Mouse (Mus musculus): ENCODE data around the gene Rad51. TPM values are rescaled to one million over a fixed set of nuclear protein-coding genes. Genes with fewer than 3 reads are reported as not detected.

The Rad51 gene
- polyA plus RNA-seq, 1 experiment from 2014 or later, result 10.3 TPM

GRCm38 (mm10) chr2:119190969-119191368, 78.4 kb downstream of the Rad51 start:
- TF ChIP-seq CTCF (IDR thresholded peaks at IDR 0.05; ENCODE audit: low read depth), result no peak
- H3K9me3 ChIP-seq (ENCODE audit: control insufficient read depth), result no peaks in the 10 kb centered on the region
- H3K9ac ChIP-seq (ENCODE audit: low read depth, low read length), result no peak overlapping the region
- no peaks in the 10 kb centered on the region for H3K27me3 ChIP-seq (replicated peaks; ENCODE audit: control insufficient read depth, insufficient read depth, low read length)
- 54% methylated on average over 5 of the region's 5 CpGs for WGBS
- H3K4me2 ChIP-seq (replicated peaks; ENCODE audit: low read depth), result no peak overlapping the region
- no peak overlapping the region for H3K27ac ChIP-seq (ENCODE audit: low read depth, low read length)
- no peak for ATAC-seq
- H3K4me1 ChIP-seq (replicated peaks; ENCODE audit: control insufficient read depth, insufficient read depth, low read length), result no peaks in the 10 kb centered on the region
- no peaks in the 10 kb centered on the region for H3K36me3 ChIP-seq (ENCODE audit: control insufficient read depth, insufficient read depth)
- no peak overlapping the region for H3K4me3 ChIP-seq (ENCODE audit: low read depth, low read length)

- no peak overlapping the region for H3K4me3 ChIP-seq (ENCODE audit: low read depth, low read length)
- no peak for TF ChIP-seq CTCF (IDR thresholded peaks at IDR 0.05; ENCODE audit: low read depth)
- no peaks in the 10 kb centered on the region for H3K9me3 ChIP-seq (ENCODE audit: control insufficient read depth)
- H3K27me3 ChIP-seq (replicated peaks; ENCODE audit: control insufficient read depth, insufficient read depth, low read length), result no peaks in the 10 kb centered on the region
- no peak overlapping the region for H3K27ac ChIP-seq (ENCODE audit: low read depth, low read length)
- WGBS, result 84% methylated on average over 5 of the region's 5 CpGs
- H3K4me1 ChIP-seq (replicated peaks; ENCODE audit: control insufficient read depth, insufficient read depth, low read length), result no peaks in the 10 kb centered on the region
- H3K9ac ChIP-seq (ENCODE audit: low read depth, low read length), result no peak overlapping the region
- no peak for ATAC-seq
- no peak overlapping the region for H3K4me2 ChIP-seq (replicated peaks; ENCODE audit: low read depth)
- H3K36me3 ChIP-seq (ENCODE audit: control insufficient read depth, insufficient read depth), result no peaks in the 10 kb centered on the region
Observed at GRCm38 (mm10) chr2:119194140-119194539, 81.5 kb downstream of the Rad51 start.

GRCm38 (mm10) chr2:119196316-119197108, 83.9 kb downstream of the Rad51 start:
- Histone ChIP-seq H3K27ac (ENCODE audit: low read depth, low read length) (no peak overlapping the region), H3K9ac (ENCODE audit: low read depth, low read length) (no peak overlapping the region), H3K4me3 (ENCODE audit: low read depth, low read length) (no peak overlapping the region), H3K36me3 (ENCODE audit: control insufficient read depth, insufficient read depth) (no peaks in the 10 kb centered on the region), H3K4me1 (replicated peaks; ENCODE audit: control insufficient read depth, insufficient read depth, low read length) (no peaks in the 10 kb centered on the region), H3K4me2 (replicated peaks; ENCODE audit: low read depth) (no peak overlapping the region), H3K9me3 (ENCODE audit: control insufficient read depth) (no peaks in the 10 kb centered on the region), H3K27me3 (replicated peaks; ENCODE audit: control insufficient read depth, insufficient read depth, low read length) (no peaks in the 10 kb centered on the region)
- no peak for TF ChIP-seq CTCF (IDR thresholded peaks at IDR 0.05; ENCODE audit: low read depth)
- WGBS, result 59% methylated on average over 4 of the region's 4 CpGs
- ATAC-seq, result no peak

Other genes starting within 250 kb of the Rad51 start
- gene Bahd1, start 212.4 kb upstream of the Rad51 start, polyA plus RNA-seq (2015; fragmentation: Nextera tagmentation; extraction: Ambion mirVana), result 6.1 and 8.9 TPM in 2 replicates
- 6.7 and 7.4 TPM in 2 replicates for gene Chst14, start 186.3 kb upstream of the Rad51 start, polyA plus RNA-seq (2015; fragmentation: Nextera tagmentation; extraction: Ambion mirVana)
- gene Ccdc32, start 83.4 kb upstream of the Rad51 start, polyA plus RNA-seq (2015; fragmentation: Nextera tagmentation; extraction: Ambion mirVana), result 55.9 and 59.5 TPM in 2 replicates
- 1.2 and 1.5 TPM in 2 replicates for gene Rpusd2, start 78.0 kb upstream of the Rad51 start, polyA plus RNA-seq (2015; fragmentation: Nextera tagmentation; extraction: Ambion mirVana)
- gene Knl1, start 65.7 kb upstream of the Rad51 start, polyA plus RNA-seq (2015; fragmentation: Nextera tagmentation; extraction: Ambion mirVana), result 12.0 and 15.2 TPM in 2 replicates
- gene Rmdn3, start 44.2 kb downstream of the Rad51 start, polyA plus RNA-seq (2015; fragmentation: Nextera tagmentation; extraction: Ambion mirVana), result 177 and 185 TPM in 2 replicates
- 124 and 136 TPM in 2 replicates for gene Gchfr, start 55.0 kb downstream of the Rad51 start, polyA plus RNA-seq (2015; fragmentation: Nextera tagmentation; extraction: Ambion mirVana)
- 0.08 and 0.18 TPM in 2 replicates for gene Gm14137, start 61.7 kb downstream of the Rad51 start, polyA plus RNA-seq (2015; fragmentation: Nextera tagmentation; extraction: Ambion mirVana)
- 36.3 and 38.7 TPM in 2 replicates for gene Zfyve19, start 95.8 kb downstream of the Rad51 start, polyA plus RNA-seq (2015; fragmentation: Nextera tagmentation; extraction: Ambion mirVana)
- gene Dnajc17, start 96.0 kb downstream of the Rad51 start, polyA plus RNA-seq (2015; fragmentation: Nextera tagmentation; extraction: Ambion mirVana), result 8.8 and 9.4 TPM in 2 replicates
- gene Ppp1r14d, start 117.1 kb downstream of the Rad51 start, polyA plus RNA-seq (2015; fragmentation: Nextera tagmentation; extraction: Ambion mirVana), result 78.7 and 84.7 TPM in 2 replicates
- gene Spint1, start 124.6 kb downstream of the Rad51 start, polyA plus RNA-seq (2015; fragmentation: Nextera tagmentation; extraction: Ambion mirVana), result 145 and 148 TPM in 2 replicates
- gene Rhov, start 158.5 kb downstream of the Rad51 start, polyA plus RNA-seq (2015; fragmentation: Nextera tagmentation; extraction: Ambion mirVana), result 1.3 TPM in 2 replicates
- gene Vps18, start 175.9 kb downstream of the Rad51 start, polyA plus RNA-seq (2015; fragmentation: Nextera tagmentation; extraction: Ambion mirVana), result 21.8 and 24.3 TPM in 2 replicates
- 3.7 and 4.1 TPM in 2 replicates for gene Dll4, start 213.0 kb downstream of the Rad51 start, polyA plus RNA-seq (2015; fragmentation: Nextera tagmentation; extraction: Ambion mirVana)
- 1.1 and 1.4 TPM in 2 replicates for gene Chac1, start 238.4 kb downstream of the Rad51 start, polyA plus RNA-seq (2015; fragmentation: Nextera tagmentation; extraction: Ambion mirVana)

Data from intestine, postnatal 0 days (tissue).